Mouse (Mus musculus) heart, postnatal 4 days (tissue): ENCODE data around the gene Tmf1. TPM values are rescaled to one million over a fixed set of nuclear protein-coding genes. Genes with fewer than 3 reads are reported as not detected.
A peak's percentile ranks its signal among the peaks of the same experiment; 100 is the strongest.

Experiments
- DNase-seq: peaks from one replicate; pipeline ENCODE4 v3.0.0; 2021
- total RNA-seq, 2 experiments: library from RNA; stranded (reverse); gene quantifications; 2 replicates each; pipeline ENCODE4 v1.2.3; 2021

Tmf1 gene
- total RNA-seq: 10 to 100 TPM; 34.1 to 35.3 TPM

DNA sequence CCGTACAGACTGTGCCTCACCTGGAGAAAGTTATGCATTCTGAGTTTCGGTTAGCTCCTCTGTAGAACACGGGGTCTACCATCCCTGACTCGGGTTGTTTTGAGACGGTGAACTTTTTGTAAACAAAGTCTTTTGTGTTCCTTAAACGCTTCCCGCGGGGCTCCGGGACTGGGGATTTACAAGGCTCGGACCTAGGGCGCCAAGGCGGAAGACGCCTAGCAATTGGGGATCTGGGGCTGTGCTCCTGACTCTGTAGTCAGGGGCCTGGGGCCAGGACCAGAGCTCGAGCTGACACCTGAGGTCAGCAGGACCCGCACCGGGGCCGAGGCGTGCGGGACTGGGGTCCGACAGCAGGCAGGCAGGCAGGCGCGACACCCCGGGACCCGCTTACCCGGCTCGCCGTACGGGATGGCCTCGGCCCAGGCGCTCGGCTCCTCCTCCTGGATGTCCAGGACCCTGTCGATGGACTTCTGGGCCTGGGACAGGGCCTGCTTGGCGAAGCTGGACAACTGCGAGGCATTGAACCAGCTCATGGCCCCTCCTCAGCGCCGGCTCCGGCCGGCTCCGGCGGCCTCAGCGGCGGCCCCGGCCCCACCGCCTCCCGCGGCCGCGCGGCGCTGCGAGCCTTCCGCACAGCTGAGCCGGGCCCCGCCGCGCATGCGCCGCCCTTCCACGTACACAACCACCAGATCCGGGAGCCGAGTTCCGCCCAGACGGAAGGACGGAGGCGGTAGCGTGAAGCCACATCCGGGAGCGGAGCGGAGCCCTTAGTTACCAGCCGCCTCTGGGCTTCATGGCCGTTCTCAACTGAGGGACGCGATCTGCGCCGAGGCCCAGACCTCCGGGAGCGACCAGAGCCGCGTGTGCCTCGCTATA is at the start of gene Tmf1:
Tmf1 (minus strand) TSS at position 632 of the 876 bp plus-strand sequence.
- peak; percentile 95 for DNase-seq

DNA sequence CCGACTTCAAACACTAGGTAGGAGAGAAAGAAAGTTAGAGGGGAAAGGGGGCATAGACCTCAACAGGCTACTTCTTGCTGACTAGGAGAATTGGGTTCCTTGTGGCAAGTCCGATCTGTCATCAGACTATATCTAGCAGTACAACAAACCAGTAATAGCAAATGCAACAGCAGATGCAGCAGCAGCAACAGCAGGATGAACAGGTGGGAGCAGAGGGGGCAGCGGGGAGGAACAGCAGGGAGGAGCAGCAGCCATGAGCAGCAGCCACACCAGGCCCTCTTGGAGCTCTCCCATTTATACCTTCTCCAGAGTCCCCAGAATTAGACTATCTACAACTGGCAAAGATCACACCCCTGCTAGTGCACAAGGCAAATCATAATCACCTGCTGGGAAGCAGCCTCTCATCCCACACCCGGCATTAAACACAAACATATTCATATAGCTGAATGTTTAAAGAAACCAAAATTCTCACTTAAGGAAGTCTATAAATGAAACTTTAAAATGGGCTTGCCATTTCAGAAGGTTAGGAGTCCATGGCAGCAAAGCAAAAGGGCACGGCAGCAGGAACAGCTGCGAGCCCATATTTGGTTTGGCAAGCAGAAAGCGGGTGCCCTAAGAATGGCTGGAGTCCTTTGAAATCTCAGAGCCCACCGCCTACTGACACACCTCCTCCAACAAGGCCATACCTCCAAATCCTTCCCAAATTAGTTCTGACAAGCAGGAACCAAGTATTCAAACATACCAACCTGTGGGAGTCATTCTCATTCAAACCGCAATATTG is 48.3 kb upstream of the Tmf1 start:
- no peak for DNase-seq

DNA sequence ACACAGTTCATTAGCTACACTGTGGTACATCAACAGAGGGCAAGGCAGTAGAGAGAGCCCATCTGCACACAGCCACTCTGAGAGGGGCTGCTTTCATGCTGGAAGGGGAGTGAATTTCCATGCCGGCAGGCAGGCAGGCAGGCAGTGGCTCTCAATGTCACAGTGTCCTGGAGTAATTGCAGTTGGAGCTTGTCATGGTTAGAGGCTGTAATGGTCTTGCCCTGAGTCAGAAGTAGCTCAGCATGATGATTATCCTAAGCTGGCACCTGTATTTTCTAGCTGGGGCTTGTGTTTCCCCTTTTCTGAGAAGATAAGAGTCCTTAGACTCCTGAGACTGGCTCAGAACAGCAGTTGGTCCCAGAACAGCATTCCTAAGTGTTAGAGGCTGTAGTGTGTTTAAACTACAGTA is 47.2 kb upstream of the Tmf1 start:
- no peak for DNase-seq

DNA sequence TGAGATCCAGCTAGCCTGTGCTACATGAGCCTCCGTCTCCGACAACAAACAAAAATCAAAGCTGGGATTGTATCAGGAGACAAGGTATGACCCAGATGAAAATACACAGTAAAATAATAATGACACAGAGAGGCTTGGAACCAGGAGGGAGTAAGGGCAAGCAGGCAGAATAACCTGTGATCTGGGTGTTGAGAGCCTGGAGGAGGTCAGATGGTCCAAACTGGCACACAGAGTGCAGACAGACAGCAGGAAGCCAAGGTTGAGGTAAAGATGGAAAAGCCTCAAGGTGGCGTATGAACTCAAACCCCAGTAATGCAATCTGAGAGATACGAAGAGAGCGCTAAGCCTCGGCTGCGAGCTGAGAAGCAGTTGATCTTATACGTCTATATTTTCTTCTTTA is 45.6 kb upstream of the Tmf1 start:
- DNase-seq: no peak

DNA sequence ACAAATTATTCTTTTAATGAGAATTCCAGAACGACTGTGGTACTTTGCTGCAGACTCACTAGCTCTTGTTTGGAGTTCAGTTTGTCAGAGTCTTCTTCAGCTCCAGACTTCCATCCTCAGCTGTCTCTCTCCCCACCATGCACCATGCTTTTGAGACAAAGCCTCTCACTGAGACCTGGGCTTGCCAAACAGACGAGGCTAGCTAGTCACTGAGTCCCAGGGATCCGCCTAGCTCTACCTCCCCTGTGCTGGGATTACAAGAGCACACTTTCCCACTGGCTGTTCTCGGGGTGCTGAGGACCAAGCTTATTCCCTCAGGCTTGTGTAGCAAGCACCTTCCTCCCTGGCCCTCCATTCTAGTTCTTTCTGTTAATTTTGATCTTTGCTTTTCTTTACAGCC is 44.6 kb upstream of the Tmf1 start:
- no peak for DNase-seq

DNA sequence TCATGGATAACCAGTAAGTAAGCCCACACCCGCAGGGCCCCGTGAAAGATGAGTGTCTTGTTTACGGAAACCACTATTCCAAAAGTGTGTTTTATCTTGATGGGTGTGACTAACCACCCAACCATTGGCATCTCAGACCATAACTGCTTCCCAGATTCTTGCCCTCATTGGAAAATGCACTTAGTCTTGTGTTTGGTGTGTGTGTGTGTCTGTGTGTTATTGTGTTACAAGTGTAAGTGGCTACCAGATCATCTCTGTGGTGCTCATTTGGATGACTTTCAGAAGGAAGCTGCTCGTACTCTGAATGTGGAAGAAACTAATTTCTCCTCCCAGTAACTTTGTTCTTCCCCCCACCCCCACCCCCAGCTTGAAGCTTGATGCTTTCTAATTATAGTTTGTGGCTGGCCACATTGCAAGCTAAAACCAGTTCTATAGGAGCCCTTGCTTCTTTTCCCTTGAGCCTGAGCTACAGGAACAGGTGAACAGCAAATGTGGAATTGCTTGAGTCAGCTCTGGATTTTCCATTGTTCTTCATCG is 44.1 kb upstream of the Tmf1 start:
- DNase-seq: no peak

DNA sequence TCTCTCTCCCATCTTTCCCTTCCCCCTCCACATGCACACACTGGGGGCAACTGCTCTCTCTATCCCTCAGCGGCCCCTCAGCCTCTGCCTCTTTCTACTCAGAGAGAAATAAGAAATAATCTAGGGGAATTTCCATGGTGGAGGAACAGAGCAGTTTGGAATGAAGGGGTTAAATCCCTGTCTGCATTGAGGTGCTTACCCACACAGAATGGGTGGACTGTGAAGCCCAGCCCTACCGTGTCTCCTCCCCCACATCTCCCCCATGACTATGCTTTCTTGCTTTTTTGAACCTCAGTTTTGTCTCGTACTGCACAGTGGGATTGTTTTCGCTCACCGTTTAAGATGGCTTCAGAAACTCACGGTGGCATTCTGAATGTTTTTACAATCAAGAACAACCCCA is 43.4 kb upstream of the Tmf1 start:
- no peak for DNase-seq

DNA sequence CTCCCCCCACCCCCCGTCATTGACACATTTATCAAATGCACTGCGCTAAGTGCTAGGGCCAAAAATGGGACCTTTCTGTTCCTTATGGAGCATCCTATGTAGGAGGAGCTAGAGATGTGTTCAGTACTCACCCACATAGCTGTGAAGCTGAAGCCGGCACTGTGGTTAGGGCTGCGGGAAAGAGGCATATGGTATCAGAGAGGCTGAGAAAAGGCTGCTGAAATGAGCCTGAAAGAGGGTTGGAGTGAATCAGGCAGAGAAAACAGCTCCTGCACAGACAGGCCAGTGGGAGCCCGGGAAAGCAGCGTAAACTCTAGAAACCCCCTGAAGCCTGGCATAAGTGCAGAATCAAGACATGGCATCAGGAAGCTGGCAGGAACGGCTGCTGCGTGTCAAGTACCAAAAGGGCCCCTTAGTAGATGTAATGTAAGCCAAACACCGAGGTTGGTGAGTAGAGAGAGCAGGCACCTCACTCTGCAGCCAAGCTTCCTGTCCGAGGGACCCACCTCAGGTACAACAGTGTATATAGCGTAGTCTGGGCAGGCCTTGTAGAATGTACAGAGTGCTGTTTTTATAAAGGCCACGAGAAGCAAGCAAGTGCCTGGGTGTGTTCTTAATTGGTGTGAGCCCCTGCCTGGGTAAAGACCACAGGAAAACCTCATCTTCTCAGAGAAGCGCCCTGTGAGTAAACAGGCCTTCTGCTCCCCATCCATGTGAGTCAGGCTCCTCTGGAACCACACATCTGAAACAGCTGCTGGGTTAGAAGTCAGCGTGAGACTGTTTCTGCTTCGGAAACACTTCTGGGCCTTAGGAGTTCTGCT is 42.5 kb upstream of the Tmf1 start:
- no peak for DNase-seq

DNA sequence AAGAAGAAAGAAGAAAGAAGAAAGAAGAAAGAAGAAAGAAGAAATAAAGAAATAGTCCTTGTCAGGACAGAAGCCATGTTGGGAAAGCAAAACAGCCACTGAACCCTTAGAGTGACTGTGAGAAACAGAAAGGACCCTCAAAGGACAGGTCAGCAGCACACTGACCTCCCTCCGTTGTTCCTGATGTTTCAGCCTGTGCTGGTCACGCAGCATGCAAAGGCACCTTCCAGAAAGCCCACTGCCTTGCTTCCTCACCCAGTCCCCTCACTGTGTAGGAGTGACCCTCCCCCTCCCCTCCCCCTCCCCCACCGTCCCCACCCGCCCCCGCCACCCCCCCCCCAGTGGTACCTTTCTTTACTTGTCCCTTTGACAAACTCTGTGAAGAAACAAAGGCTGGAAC is 41.8 kb upstream of the Tmf1 start:
- DNase-seq: no peak

DNA sequence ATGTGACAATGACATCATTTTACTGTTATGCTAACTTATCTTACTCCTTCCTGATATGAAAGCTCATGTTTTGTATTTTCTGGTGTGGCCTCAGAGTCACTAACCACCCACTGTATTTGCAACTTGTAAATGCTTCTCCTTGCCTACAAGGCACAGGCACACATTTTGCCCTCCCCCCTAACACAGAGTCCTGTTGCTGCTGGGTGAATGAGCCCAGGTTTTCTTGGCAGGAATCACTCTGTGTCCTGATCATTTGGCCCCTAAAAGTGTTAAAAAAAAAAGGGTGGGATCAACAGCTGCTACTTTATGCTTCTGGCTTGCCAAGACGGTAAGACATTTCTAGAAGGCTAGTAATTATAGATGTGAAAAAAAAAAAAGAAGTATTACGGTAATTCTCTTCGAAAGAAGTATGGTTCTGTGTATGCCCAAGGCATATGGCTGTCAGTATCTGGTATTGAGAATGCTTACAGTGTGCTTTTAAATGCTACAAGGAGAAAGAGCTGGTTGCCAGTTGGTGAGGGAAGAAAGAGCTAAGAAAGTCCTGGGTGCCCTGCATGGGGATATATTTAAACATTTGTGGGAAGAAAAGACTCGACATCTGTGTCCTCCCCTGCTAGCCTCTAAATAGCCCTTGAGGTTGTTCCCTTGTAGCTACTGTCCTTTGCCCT is 37.4 kb upstream of the Tmf1 start:
- DNase-seq: no peak

DNA sequence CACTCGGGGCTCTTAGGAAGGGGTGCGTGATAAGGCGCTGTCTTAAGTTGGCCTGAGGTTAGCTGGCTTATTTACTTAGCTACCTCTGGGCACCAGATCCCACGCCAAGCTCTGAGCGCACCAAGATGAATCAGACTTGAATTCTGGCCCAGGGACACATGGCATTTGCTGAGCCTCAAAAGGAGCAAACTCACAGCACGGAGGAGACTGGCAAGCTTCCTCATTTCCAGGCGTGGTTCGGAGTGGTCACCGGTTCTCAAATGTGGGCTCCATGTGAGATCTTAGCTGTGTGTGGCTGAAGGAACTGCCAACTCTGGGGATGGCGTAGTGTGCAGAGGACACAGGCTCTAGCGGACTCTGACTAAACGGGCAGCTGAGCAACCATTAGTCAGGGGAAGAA is 33.1 kb upstream of the Tmf1 start:
- peak; percentile 33 for DNase-seq

DNA sequence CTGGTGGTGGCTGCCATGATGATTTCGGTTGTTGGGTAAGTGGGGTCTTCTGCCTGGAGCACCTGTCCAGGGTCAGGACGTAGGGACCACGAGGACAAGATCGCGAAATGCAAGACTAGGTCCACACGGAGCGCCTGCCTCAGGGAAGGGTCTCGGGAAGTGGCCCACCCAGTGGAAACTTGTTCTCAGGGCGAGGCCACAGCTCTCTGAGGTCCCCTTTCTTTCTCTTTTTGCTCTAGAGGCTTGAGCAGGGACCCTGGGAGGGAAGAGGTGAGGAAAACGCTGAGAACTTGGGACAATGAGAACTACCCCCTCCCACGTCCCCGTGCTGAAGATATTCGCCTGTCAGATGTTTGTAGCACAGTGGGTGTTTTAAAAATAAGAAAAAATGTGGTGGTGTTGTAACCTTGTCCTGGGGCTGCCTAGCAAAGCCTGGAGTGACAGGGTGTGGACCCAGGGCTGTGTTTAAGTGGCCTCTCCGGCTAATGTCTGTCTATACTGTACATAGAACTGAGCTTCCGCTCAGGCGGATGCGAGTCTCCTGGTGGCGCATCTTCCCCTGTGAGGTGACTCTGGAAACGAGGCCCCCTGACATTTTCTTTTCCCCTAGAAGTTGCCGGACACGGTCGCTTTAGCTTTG is 32.2 kb upstream of the Tmf1 start:
- DNase-seq: peak; percentile 22

DNA sequence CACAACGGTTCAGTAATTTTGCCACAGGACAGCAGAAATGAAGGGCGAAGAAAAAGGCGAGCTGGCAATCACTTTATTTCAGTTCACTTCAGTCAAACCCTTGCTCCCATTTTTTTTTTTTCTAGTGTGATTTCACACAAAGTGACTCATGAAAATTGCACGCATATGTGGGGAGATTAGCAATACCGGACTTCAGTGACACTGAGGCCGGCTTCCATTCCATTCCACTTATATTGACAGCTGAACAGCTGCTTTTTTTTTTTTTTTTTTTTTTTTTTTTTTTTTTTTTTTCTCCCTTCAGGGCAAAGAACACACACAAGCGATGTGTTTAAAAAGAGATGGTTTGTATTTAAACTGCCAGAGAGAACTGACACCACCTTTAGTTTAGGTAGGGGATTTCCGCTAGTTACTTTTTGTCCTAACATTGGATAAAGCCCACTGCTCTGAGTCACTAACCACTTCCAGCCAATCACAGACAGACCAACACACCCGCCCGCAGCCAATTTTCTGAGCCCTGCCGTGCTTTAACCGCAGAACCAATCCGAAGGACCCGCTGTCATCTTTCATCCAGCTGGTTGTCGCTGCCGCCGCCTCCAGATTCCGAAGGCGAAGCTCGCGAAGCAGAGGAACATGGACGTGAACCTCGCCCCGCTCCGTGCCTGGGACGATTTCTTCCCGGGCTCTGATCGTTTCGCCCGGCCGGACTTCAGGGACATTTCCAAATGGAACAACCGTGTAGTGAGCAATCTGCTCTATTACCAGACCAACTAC is 31.5 kb upstream of the Tmf1 start, which contains the start of gene Arl6ip5:
Arl6ip5 (plus strand) TSS at position 499 of the 771 bp plus-strand sequence.
- peak; percentile 90 for DNase-seq

DNA sequence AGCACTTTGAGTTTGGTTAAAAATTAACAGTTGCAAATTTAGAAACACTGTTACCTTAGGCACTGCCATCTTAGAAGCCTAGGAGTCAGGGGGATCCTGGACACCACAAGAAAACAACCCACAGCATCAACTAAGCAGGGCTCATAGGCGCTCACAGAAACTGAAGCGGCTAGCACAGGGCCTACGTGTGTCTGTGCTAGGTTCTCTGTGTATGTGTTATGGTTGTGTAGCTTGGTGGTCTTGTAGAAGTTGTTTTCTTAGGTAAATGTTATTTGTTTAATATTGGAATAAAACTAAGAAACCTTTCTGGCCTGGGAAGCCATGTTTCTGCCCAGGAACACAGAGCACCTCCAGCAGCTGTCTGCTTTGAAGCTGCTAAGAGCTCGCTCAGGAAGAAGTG is 30.8 kb upstream of the Tmf1 start:
- DNase-seq: no peak

DNA sequence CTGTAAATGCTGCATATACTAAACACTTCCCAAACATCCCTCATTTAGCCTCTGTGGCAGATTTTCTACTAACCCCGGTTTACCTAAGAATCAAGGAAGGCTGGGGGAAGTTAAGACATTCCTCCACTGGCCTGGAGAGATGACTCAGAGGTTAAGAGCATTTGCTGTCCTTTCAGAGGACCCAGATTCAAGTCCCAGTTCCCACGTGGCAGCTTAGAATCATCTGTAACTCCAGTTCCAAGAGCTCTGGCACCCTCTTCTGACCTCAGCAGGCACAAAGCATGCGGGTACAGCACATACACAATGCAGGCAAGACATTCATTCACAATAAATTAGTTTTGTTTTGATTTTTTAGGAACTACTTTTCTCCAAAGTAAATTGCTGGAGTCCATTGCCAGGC is 30.3 kb upstream of the Tmf1 start:
- no peak for DNase-seq

DNA sequence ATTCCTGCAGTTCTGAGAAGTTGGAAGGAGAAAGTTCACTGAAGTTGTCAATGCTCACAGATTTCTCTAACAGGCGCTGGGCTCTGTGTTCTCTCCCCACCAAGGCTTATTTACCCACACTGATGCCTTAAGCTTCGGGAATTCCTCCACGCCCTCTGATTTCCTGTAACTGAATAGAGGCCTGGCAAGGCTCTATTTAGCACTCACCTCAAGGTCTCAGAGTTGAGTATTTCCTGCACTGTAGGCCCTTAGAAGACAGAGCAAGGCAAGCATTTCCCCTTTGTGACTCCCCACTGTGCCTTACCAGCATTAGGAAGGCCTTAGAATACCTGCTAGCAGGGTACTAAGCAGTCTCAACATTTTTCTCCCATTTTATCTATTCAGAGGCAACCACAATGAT is 29.5 kb upstream of the Tmf1 start:
- no peak for DNase-seq

DNA sequence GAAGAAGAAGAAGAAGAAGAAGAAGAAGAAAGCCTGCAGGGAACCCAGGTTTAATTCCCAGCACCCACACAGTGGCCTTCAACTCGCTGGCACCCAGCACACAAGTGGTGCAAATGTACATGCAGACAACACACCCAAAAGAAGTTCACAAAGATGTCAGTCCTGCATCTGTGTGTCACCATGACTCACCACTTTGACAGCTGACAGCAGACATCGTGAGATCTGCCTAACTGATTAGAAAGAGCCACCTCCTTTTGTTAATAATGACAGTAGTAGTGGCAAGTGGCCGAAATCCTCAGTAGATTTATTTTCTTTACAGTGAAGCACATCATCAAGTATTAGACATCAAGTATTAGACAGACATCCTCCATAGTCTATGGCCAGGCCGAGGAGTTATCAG is 28.2 kb upstream of the Tmf1 start:
- DNase-seq: no peak

DNA sequence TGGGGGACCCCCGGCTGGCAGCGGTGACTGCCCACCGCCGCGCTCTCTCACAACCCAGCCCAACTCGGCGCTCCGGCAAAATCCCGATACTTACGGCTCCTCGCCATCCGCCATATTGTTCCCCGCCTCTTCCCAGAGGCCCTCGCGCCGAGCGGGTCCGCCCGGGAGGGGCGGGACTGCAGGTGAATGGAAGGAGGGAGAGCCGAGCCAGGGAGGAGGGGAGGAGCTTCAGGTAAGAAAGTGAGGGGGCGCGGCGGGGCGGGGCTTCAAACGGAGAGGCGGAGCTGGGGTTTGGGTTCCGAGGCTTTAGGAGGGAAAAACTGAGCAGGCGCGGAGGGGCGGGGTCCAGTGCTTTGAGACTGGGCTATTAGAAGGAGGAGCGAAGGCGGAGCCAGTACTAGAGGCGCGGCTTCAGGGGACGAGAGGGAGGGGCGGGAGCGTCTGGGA is 26.5 kb upstream of the Tmf1 start, which contains the start of gene Uba3:
Uba3 (minus strand) TSS at position 209 of the 447 bp plus-strand sequence.
- DNase-seq: peak; percentile 100

DNA sequence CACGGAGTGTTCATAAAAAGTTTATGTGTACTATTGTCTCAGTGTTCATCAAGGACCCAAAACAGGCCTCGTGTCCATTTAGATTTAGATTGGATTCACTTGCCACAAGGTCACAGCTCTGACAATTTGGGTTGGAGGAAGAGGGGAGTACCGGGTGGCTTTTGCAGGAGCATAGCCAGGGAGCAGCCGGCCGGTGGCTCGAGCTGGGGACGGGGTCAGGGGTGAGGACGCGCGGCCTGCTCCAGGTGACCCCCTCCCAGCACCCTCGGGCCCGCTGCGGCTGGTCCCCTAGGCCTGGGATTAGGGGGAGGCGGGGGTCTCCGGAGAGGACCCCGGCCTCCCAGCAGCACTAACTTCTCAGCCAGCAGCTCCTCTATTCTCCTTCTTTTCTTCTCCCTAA is 26.0 kb upstream of the Tmf1 start:
- peak; percentile 42 for DNase-seq

DNA sequence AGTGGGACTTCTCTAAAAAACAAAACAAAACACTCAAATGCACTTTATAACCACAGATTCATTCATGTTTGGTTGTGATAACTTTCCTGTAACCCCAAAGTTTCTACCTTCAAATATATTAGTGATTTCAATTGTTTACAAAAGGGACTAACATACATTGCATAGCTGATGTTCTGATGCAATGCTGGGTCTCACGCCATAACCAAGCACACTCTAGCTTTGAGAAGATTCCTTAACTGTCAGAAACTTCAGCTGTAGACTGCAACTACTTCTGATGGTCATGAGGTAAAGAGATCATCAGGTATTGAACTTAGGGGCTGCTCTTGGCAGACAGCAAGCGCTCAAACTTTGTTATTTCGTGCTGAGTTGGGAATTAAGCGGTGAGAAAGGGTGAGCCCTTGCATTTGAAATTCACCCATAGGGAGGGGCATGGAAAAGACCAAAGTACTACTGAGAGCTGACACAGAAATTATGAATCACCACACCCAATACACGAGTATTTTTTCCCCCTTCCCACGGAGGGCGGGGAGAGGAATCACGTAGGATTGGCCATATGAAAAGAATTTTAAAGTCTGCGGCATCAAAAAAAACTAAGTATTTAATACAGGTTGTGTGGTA is 25.4 kb upstream of the Tmf1 start:
- DNase-seq: no peak
